Mouse (Mus musculus) lung, postnatal 0 days (tissue): ENCODE results near the gene Bcl2l2.

Experiments
- CTCF ChIP-seq: IDR thresholded peaks from 2 replicates; pipeline ENCODE4 v1.5.1; 2016; ENCODE audit warnings: antibody characterized with exemption, mild to moderate bottlenecking
- EP300 ChIP-seq: IDR thresholded peaks from 2 replicates; pipeline ENCODE4 v1.6.1; 2016; ENCODE audit warnings: antibody characterized with exemption, mild to moderate bottlenecking, control low read depth

DNA sequence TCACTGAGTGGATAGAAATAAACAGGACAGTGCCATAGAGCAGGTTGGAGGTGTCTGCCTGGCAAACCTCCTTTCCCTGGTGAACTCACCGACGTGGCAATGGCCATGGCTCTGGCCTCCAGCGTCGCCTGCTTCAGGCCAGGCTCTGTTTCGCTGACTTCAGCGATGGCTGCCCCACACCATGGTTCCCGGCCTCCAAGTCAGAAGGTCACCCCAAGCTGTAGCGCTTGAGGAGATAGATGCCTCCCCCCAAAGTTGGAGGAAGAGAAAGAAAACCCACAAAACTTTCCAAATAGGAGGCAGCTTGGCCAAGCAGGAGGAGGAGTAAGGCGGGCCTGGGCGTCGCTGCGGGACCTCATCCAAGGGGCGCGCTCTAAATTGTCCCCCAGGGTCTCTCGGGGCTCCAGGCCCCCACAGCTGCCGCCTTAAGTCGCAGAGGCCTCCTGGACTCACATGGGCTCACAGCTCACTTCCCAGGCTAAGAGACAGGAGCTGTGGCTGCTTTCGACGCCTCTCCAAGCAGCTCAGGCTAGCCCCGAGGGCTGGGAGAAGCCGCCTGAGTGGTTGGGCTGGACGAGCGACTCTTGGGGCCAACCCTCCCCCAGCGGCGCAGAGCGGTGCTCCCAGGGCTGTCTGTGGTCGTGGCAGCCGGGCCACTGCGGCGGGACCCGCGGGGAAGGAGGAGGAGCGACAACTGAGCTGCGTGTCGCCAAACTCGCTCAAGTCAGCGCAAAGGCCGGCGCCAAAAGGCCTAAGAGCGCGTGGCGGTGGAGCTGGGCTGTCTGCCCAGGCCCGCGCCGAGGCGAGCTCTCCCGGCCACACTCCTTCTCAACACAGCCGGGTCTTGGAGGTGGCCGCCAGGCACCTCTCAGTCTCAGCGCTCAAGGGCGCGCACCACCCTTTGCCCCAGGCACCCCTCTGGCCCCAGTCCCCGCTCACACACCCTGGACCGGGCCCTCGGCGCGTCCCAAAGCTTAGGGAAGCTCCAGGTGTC is 42.5 kb downstream of the Bcl2l2 start, which contains the start of gene Efs:
- TF ChIP-seq EP300: no peak
- no peak for TF ChIP-seq CTCF
